Mouse (Mus musculus) liver, adult 2 months (tissue): ENCODE measurements around the gene Hivep2.

Source experiments
- CTCF ChIP-seq: fragments of 200-500 bp; IDR thresholded peaks from 2 replicates; pipeline ENCODE4 v1.5.1; 2011; ENCODE audit warnings: low read depth, low read length, control low read depth
- POLR2A ChIP-seq: fragments of 200-500 bp; IDR thresholded peaks from 2 replicates; pipeline ENCODE4 v1.6.1; 2011; ENCODE audit warnings: low read length, control low read depth; ENCODE audit not compliant: insufficient read depth; ENCODE audit errors: extremely low read depth

DNA sequence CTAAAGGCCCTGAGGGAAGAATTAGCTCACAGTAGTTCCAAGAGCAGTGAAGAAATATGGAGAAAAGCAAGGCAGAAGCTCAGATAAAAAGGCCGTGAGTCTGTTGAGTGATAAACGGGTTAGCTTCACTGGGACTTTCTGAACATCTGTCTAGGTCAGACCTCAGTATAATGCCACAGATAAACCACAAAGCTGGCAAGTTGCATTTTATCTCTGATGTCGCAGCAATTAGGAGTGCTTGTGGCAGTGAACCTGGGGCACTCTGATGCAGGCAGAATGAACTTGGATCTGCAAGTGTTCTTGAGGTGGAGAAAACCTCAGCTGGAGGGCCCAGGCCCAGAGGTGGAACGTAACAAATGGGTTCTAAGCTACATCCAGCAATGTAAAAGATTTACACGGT lies 36.6 kb upstream of the Hivep2 start:
- no peak for TF ChIP-seq CTCF
- no peak for TF ChIP-seq POLR2A
